Mouse (Mus musculus) embryonic facial prominence, embryonic 13.5 days (tissue): Measurements from ENCODE around the gene Fbxl19. TPM values are rescaled to one million over a fixed set of nuclear protein-coding genes. Genes with fewer than 3 reads are reported as not detected.
"Not testable (repeated sequence)": the region's sequence is repeated elsewhere in the genome, so short reads cannot be mapped to it uniquely, and the experiment has no call there.

ENCODE experiments used
- ATAC-seq: fragments of 200-750 bp; cut with Nextera tagmentation; 2 replicates; pipeline ENCODE4 v1.8.0; 2017; ENCODE audit warnings: low read depth; ENCODE audit not compliant: insufficient number of reproducible peaks, insufficient read depth, low FRiP score, low TSS enrichment
- H3K27ac ChIP-seq: fragments of 300-500 bp; sonication (generic); 2 replicates; pipeline ENCODE4 v1.5.1; 2015; ENCODE audit warnings: moderate library complexity, mild to moderate bottlenecking, inconsistent platforms
- H3K27me3 ChIP-seq: fragments of 300-500 bp; sonication (generic); 2 replicates; pipeline ENCODE4 v1.6.1; 2015; ENCODE audit warnings: mild to moderate bottlenecking, inconsistent platforms
- H3K36me3 ChIP-seq: fragments of 300-500 bp; sonication (generic); 2 replicates; pipeline ENCODE4 v1.6.1; 2015; ENCODE audit warnings: mild to moderate bottlenecking, inconsistent platforms
- H3K4me1 ChIP-seq: fragments of 300-500 bp; sonication (generic); 2 replicates; pipeline ENCODE4 v1.6.1; 2015; ENCODE audit warnings: inconsistent platforms
- H3K4me2 ChIP-seq: fragments of 300-500 bp; sonication (generic); 2 replicates; pipeline ENCODE4 v1.6.1; 2015; ENCODE audit warnings: moderate library complexity, mild to moderate bottlenecking, inconsistent platforms
- H3K4me3 ChIP-seq: fragments of 300-500 bp; sonication (generic); 2 replicates; pipeline ENCODE4 v1.5.1; 2015; ENCODE audit warnings: mild to moderate bottlenecking, inconsistent platforms
- H3K9ac ChIP-seq: fragments of 300-500 bp; sonication (generic); 2 replicates; pipeline ENCODE4 v1.6.1; 2015; ENCODE audit warnings: mild to moderate bottlenecking, inconsistent platforms
- H3K9me3 ChIP-seq: fragments of 300-500 bp; sonication (generic); 2 replicates; pipeline ENCODE4 v1.6.1; 2016; ENCODE audit warnings: inconsistent platforms
- WGBS: fragments of 180-500 bp; shearing (Covaris S2); methylation state at CpG from one replicate; pipeline ENCODE4 v1.1.7; 2015; ENCODE audit warnings: mixed read lengths; 5-methylcytosine and 5-hydroxymethylcytosine counted together
- polyA plus RNA-seq: library from polyadenylated mRNA; unstranded; fragments of >200 nt; fragmentation: Nextera tagmentation; extraction: Ambion mirVana; gene quantifications from 2 replicates; pipeline ENCODE4 v1.2.1, GENCODE M21; 2015

Fbxl19 gene
- polyA plus RNA-seq, 1 experiment from 2014 or later: 8.7 TPM

DNA sequence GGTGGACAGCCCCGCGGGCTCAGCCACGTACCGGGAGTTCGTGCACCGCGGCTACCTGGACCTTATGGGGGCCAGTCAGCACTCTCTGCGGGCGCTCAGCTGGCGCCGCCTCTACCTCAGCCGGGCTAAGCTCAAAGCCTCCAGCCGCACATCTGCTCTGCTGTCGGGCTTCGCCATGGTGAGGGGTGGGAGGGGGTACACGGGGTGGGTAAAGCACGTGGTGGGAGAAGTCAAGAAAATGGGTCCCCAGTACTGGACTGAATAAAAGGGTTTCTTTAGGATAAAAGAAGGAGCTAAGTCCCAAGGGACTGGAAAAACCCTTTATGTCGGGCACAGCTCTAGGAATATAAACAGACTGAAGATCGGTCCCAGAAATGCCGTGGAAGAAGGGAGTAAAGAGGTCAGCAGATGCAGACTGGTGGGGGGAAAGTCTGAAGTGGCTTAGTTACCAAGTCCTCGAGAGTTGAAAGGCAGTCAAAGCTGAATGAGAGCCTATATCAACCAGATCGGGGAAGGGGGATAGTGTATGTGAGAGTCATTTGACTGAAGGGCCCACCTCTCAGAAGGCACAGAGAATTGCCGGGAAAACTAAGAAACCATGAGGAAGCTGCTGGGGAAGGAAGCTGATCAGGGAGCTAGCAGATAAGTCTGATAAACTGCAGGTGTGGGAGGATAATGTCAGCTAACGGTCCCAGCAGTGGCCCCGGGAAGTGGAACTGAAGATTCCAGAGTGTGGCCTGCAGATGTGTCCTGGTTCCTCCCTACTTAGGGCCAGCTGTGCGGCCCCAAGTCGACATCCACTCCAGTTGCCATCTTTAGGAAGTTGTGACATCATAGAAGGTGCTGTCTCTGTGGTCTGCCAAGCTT is 25.9 kb downstream of the Fbxl19 start:
- Histone ChIP-seq H3K9me3 (no peaks in the 10 kb centered on the region), H3K36me3 (peaks cover 33% of the 10 kb centered on the region), H3K27me3 (no peaks in the 10 kb centered on the region), H3K4me2 (peak overlapping the region; percentile 93), H3K27ac (peak overlapping the region; percentile 94), H3K4me1 (peaks cover 31% of the 10 kb centered on the region), H3K4me3 (peak overlapping the region; percentile 63), H3K9ac (peak overlapping the region; percentile 92)
- 3% methylated on average over 27 of the region's 27 CpGs for WGBS
- peak; percentile 21; the same call in 1 of the 2 replicates for ATAC-seq

DNA sequence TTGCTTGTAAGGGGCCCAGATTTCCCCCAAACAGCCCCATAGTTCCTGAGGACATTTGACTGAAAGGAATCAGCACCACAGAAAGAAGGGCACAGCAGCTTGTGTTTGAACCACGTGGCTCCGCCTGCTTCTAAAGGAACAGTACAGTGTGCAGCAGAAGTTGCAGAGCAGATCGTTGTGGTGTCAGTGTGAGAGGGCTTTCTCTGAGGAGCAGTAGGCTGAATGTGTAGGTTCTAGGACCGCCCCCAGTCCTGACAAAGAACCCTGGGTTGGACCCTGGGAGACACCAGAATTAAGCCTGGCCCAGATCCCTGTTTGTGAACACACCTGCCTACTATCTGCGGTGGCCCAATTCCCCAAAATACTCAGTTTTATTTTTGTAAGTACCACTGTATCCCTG is 26.9 kb downstream of the Fbxl19 start:
- Histone ChIP-seq H3K27ac (0 out of 2 replicates have a peak overlapping the region, but pooled peaks have one; percentile 94), H3K36me3 (peaks cover 23% of the 10 kb centered on the region), H3K9me3 (no peaks in the 10 kb centered on the region), H3K4me3 (peak overlapping the region; percentile 63; the same call in 1 of the 2 replicates), H3K9ac (peak overlapping the region; percentile 92; the same call in 1 of the 2 replicates), H3K4me2 (peak overlapping the region; percentile 93), H3K27me3 (no peaks in the 10 kb centered on the region), H3K4me1 (peaks cover 36% of the 10 kb centered on the region)
- ATAC-seq: no peak
- 70% methylated on average over 5 of the region's 5 CpGs for WGBS

DNA sequence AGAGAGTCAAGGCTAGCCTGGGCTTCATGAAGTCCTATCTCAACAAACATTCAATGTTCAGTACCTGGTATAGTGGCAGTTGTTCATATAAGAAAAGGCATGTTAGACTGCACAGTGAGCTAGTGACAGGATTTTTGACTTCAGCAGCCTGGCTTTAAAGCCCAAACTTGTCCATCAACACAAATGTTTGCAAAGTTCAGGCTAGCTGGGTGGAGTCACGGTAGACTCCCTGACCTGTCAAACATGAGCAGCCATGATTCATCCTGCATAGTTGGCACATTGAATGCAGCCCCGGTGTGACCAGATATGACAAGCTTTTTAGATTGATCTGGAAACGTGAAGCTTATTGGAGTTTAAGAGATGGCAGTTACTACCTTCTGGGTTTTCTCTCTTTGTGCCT is 27.7 kb downstream of the Fbxl19 start:
- 68% methylated on average over 3 of the region's 3 CpGs for WGBS

DNA sequence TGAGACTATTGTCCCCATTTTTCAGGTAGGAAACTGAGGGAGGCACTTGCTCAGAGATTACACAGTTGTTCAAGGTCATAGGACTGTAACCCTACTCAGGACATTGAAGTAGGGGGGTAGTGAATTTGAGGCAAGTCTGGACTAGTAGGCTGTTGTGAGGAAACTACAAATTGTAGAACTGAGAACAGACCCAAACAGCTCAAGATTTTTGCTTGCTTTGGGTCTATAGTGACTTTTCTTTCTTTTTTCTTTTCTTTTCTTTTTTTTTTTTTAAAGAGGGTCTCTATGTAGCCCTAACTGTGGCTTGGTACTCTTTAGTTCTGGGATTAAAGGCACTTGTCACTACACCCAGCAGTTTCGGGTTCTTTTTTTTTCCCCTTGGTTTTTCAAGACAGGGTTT is 28.2 kb downstream of the Fbxl19 start:
- H3K4me1 ChIP-seq: peaks cover 36% of the 10 kb centered on the region
- 94% methylated on average over 1 of the region's 1 CpGs for WGBS
- no peak for ATAC-seq
- no peaks in the 10 kb centered on the region for H3K9me3 ChIP-seq
- peaks cover 11% of the 10 kb centered on the region for H3K36me3 ChIP-seq
- no peak overlapping the region for H3K4me2 ChIP-seq
- H3K27ac ChIP-seq: no peak overlapping the region
- no peak overlapping the region for H3K4me3 ChIP-seq
- H3K9ac ChIP-seq: no peak overlapping the region
- H3K27me3 ChIP-seq: no peaks in the 10 kb centered on the region

More for the DNA sequence above, 27.7 kb downstream of the Fbxl19 start:
- H3K27me3 ChIP-seq: no peaks in the 10 kb centered on the region
- H3K4me3 ChIP-seq: no peak overlapping the region
- ATAC-seq: no peak
- peaks cover 36% of the 10 kb centered on the region for H3K4me1 ChIP-seq
- H3K4me2 ChIP-seq: no peak overlapping the region
- peaks cover 15% of the 10 kb centered on the region for H3K36me3 ChIP-seq
- no peak overlapping the region for H3K9ac ChIP-seq
- no peak overlapping the region for H3K27ac ChIP-seq
- H3K9me3 ChIP-seq: no peaks in the 10 kb centered on the region

DNA sequence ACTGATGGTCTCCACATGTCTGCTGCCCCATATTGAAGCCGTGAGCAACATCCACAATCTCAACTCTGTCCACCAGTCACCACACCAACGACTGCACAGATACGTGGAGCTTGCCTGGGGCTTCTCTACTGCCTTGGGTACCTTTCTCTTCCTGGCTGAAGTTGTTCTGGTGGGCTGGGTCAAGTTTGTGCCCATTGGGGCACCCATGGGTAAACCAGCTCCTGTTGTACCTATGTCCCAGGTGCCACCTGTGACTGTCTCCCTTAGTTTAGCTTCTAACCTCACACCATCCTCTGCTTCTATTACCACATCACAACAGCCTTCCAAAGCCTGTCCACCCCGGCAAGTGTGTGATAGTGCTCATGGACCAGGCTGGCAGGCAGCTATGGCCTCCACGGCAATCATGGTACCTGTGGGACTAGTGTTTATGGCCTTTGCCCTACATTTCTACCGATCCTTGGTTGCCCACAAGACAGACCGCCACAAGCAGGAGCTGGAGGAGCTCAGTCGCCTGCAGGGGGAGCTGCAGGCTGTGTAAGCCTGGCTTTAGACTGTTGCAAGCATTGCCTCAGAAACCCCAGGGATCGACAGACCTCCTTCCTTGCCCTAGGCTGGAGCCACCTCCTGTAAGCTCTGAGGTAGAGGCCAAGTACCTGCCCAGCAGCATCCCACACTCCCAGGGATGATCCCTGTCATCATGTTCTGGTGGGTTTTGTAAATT is 29.5 kb downstream of the Fbxl19 start:
- no peaks in the 10 kb centered on the region for H3K9me3 ChIP-seq
- peaks cover 36% of the 10 kb centered on the region for H3K4me1 ChIP-seq
- H3K36me3 ChIP-seq: 0 out of 2 replicates have a peak, but pooled peaks cover 5% of the 10 kb centered on the region
- H3K9ac ChIP-seq: no peak overlapping the region
- H3K4me2 ChIP-seq: no peak overlapping the region
- no peak for ATAC-seq
- no peak overlapping the region for H3K4me3 ChIP-seq
- no peaks in the 10 kb centered on the region for H3K27me3 ChIP-seq
- no peak overlapping the region for H3K27ac ChIP-seq
- WGBS: 39% methylated on average over 9 of the region's 9 CpGs

DNA sequence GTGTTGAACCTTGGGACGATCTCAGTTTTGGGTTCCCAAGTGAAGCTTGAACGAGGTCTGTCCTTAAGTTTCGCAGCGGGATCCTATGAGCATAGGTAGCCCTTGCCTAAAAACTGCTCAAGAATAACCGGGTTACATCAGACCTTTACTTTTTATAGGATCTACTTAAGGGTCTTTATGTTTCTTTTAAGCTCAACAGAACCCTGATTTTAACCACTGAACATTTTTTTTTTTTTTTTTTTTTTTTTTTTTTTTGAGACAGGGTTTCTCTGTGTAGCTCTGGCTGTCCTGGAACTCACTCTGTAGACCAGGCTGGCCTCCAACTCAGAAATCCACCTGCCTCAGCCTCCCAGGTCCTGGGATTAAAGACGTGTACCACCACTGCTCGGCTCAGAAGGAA is 31.5 kb downstream of the Fbxl19 start:
- peaks cover 27% of the 10 kb centered on the region for H3K4me1 ChIP-seq
- H3K4me3 ChIP-seq: peak overlapping the region; percentile 80
- H3K9ac ChIP-seq: peak overlapping the region; percentile 92
- not testable (repeated sequence) for H3K9me3 ChIP-seq, H3K27me3 ChIP-seq, ATAC-seq
- peak overlapping the region; percentile 98 for H3K27ac ChIP-seq
- H3K4me2 ChIP-seq: peak overlapping the region; percentile 89
- H3K36me3 ChIP-seq: peaks cover 21% of the 10 kb centered on the region
- WGBS: 69% methylated on average over 7 of the region's 7 CpGs

DNA sequence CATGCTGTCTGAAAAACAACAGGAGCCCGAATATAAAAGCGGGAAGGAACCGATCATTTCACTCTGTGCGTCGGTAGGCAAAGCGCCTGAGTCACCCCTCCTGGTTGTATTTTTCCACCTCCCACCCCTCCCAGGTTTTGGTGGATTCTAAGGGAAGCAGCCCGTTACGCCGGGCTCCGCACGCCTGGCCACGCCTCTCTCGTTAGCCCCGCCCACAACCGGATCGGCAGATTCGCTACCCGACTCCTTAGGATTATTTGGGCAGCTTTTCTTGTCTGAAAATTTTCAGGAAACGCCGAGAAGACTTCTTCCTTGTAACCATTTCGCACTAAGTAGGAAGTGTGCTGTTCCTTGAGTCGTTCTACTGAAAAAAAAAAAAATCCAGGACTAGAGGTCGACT is 32.1 kb downstream of the Fbxl19 start, which contains the start of gene Setd1a:
Setd1a (plus strand) TSS at position 245 of the 400 bp plus-strand sequence.
- H3K9me3 ChIP-seq: no peaks in the 10 kb centered on the region
- under 1% methylated on average over 23 of the region's 23 CpGs for WGBS
- peaks cover 21% of the 10 kb centered on the region for H3K4me1 ChIP-seq
- H3K4me2 ChIP-seq: peak within 1 kb of the TSS; percentile 89
- ATAC-seq: peak; percentile 34; the same call in 1 of the 2 replicates
- H3K36me3 ChIP-seq: peaks cover 27% of the 10 kb centered on the region
- H3K27ac ChIP-seq: peak within 1 kb of the TSS; percentile 98
- peak within 1 kb of the TSS; percentile 80 for H3K4me3 ChIP-seq
- H3K9ac ChIP-seq: peak within 1 kb of the TSS; percentile 92
- no peaks in the 10 kb centered on the region for H3K27me3 ChIP-seq

DNA sequence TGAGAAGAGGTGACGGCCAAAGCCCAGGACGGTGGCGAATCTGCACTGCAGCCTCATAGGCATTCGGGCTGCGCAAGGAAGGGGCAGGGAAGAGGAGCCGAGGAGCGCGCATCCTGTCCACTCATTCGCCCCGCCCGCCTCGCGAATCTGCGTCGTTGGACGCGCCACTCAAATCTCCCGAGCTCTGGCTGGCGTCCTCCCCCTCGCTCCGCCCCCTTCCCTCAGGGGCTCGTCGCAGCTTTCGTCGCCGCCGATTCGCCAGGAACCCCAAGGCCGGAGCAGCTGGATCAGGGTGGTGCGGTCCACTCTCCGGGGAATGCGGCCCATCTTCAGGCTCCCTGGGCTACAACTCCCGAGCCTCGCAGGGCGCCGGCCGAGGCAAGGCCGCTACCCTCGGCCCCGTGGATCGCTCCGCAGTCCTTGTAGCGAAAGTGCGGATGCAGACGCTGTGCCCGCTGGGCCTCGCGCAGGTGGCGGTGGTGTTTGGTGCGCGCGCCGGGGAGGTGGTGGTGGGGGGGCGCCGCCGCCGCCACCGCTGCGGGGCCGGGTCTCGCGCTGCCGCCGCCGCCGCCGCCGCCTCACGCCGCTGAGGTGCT is 32.6 kb downstream of the Fbxl19 start:
- H3K36me3 ChIP-seq: peaks cover 32% of the 10 kb centered on the region
- peak overlapping the region; percentile 89 for H3K4me2 ChIP-seq
- peak overlapping the region; percentile 98 for H3K27ac ChIP-seq
- H3K4me3 ChIP-seq: peak overlapping the region; percentile 80
- peak; percentile 85 for ATAC-seq
- H3K9me3 ChIP-seq: no peaks in the 10 kb centered on the region
- under 1% methylated on average over 69 of the region's 70 CpGs for WGBS
- H3K27me3 ChIP-seq: no peaks in the 10 kb centered on the region
- peak overlapping the region; percentile 92 for H3K9ac ChIP-seq
- peaks cover 21% of the 10 kb centered on the region for H3K4me1 ChIP-seq

DNA sequence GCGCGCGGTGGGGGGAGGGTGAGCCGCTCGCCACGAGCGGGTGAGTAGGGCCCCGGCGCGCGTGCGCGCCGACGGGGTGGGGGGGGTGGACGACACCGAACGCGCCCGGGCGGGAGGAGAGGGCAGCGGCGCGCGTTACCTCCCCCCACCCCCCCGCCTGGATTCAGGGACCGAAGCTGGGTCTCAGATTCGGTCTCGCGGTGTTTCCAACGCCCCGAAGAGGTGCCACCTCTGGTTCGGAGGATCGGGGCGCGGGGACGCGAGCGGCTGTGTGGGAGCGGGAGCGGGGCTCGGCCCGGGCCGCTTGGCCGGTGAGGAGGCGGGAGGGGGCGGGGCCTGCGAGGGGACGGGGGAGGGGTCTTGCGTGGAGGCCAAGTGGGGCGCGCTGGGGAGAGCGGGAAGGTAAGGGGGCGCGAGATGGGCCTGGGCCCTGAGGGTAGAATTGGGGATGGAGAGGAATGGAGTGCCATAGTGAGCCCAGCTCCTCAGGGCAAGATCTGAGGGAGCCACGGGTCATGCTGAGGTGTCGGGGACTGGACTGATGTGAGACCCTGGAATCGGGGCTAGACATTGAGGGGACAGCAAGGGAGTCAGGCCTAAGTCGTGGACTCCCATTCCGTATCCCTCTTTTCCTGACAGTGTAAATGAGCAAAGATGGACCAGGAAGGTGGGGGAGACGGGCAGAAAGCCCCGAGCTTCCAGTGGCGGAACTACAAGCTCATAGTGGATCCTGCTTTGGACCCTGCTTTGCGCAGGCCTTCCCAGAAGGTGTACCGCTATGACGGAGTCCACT is 33.3 kb downstream of the Fbxl19 start:
- ATAC-seq: peak; percentile 32; the same call in 1 of the 2 replicates
- Histone ChIP-seq H3K9ac (peak overlapping the region; percentile 92), H3K27ac (peak overlapping the region; percentile 98), H3K36me3 (peaks cover 39% of the 10 kb centered on the region), H3K9me3 (no peaks in the 10 kb centered on the region), H3K4me1 (peaks cover 21% of the 10 kb centered on the region), H3K4me3 (peak overlapping the region; percentile 80), H3K27me3 (no peaks in the 10 kb centered on the region), H3K4me2 (peak overlapping the region; percentile 89)
- WGBS: 2% methylated on average over 50 of the region's 66 CpGs

DNA sequence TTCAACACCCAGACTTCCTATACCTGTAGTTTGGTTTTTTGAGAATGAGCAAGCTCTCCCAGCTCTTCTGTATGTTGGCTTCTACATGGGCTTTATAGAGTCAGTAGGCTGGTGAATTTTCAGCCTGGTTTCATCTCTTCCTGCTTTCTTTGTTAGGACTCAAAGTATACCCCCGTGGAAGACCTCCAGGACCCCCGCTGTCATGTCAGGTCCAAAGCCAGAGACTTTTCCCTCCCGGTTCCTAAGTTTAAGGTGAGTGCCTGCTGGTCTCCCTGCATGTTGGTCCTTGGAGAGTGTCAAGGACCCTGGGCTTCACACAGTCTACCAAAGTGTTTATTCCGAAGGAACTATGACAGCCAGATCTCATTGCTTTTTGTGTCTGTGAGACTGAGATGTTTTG is 34.0 kb downstream of the Fbxl19 start:
- Histone ChIP-seq H3K4me3 (peak overlapping the region; percentile 80), H3K27me3 (no peaks in the 10 kb centered on the region), H3K9ac (peak overlapping the region; percentile 92), H3K9me3 (no peaks in the 10 kb centered on the region), H3K27ac (no peak overlapping the region), H3K4me2 (peak overlapping the region; percentile 89), H3K36me3 (peaks cover 44% of the 10 kb centered on the region), H3K4me1 (peaks cover 21% of the 10 kb centered on the region)
- no peak for ATAC-seq
- 75% methylated on average over 4 of the region's 4 CpGs for WGBS
